Mouse (Mus musculus) adrenal gland, postnatal 36 days (tissue): Measurements from ENCODE around the gene Kdm6b. TPM values are rescaled to one million over a fixed set of nuclear protein-coding genes. Genes with fewer than 3 reads are reported as not detected.

ENCODE experiments used
- DNase-seq, 2 experiments: peaks; one replicate each; pipeline ENCODE4 v3.0.0; 2021; ENCODE audit warnings: mixed read lengths in 1 of 2
- total RNA-seq, 2 experiments: library from RNA; stranded (reverse); gene quantifications; 2 replicates each; pipeline ENCODE4 v1.2.3; 2021

The Kdm6b gene
- total RNA-seq, 2 experiments from 2014 or later, result 31.8 to 48.0 TPM

DNA sequence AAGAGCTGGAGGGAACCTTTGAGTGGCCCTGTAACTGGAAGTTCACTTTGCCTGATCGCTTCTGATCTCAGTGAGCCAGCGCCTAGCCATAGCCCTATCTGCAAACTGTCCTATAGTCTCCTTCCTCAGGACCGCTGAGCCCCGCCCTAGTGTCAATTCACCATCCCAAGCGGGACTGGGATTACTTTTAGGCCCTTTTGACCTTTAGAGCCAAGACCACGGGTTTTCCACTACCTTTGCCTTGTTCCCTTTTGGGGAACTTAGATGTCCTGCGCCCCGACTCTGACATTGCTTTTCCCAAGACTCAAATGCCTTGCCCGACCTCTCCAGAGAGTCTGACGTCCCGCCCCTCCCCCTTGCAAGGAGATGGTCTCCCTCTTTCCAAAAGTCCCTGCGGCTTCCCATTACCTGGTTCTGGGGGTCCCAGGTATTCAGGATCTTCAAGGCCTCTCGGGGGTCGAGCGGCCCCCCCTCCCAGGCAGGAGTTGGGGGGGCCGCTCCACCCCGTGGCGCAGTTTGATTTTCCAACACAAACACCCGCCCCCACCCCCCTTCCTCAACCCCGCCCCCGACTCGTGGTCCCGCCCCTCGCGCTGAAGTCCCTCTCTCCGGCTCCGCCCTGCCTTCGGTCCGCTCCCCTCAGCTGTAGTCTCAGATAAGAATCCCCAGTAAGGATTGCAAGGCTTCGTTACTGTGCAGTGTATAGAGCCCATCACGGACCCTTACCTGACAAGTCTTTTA is 6.5 kb upstream of the Kdm6b start:
- DNase-seq, result peak; percentile 70 to 81

DNA sequence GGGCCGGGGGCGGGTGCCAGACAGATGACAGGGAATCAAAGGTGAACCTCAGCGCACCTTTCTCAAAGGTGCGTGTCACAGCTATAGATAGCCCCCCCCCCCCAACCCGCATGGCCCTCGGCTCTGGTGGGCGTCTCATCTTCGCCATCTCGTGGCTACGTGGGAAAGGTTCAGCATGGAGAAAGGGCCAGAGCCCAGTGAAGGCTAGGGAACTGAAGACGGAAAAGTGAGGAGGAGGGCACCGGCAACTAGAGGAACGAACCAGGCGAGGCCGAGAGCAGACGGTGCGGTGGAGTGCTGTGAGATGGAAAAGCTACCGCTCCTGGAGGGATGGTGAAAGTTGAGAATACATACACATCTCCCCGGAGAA is 6.0 kb upstream of the Kdm6b start:
- no peak for DNase-seq

DNA sequence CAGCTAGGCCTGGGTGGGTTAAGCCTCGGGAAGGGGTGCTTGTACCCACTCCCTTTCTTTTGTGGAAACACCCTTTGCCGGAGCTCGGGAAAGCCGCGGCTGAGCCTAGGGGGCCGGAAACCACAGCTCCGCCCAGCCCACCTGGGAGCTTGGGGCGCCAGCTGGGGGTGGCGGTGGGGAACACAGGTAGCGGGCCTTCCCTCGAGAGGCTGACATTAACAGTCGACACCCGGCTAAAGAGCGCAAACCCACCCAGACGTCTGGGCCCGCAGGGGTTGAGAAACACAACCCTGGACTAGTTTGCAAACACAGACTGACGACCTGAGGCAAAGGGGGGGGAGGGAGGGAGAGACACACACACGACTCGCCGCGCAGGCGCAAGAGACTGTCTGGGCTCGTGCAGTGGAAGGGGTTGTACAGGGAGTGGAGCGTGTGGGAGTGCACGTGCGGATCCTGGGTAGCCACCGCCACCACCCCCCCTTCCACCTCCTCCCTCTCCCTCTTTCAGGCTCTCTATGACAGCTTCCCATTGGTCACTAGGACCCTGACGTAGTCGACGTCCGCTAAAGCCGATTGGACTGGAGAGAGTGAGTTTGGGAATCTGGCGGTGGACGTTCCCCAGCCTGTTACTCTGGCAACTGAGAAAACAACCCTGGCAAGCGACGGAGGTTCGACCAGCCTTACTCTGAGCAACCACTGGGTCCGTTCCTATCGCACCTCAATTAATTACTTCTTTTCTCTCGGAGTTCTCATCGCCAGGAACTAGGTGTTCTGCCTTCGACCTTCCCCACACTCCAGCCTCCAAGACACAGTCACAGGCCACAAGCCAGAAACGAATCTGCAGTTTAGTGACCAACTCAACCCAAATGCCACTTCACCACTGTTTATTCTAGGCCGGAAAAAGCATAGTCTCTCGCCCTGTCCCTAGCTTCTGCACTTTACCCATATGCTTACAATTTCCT is 5.3 kb upstream of the Kdm6b start:
- peak; percentile 95 for DNase-seq

DNA sequence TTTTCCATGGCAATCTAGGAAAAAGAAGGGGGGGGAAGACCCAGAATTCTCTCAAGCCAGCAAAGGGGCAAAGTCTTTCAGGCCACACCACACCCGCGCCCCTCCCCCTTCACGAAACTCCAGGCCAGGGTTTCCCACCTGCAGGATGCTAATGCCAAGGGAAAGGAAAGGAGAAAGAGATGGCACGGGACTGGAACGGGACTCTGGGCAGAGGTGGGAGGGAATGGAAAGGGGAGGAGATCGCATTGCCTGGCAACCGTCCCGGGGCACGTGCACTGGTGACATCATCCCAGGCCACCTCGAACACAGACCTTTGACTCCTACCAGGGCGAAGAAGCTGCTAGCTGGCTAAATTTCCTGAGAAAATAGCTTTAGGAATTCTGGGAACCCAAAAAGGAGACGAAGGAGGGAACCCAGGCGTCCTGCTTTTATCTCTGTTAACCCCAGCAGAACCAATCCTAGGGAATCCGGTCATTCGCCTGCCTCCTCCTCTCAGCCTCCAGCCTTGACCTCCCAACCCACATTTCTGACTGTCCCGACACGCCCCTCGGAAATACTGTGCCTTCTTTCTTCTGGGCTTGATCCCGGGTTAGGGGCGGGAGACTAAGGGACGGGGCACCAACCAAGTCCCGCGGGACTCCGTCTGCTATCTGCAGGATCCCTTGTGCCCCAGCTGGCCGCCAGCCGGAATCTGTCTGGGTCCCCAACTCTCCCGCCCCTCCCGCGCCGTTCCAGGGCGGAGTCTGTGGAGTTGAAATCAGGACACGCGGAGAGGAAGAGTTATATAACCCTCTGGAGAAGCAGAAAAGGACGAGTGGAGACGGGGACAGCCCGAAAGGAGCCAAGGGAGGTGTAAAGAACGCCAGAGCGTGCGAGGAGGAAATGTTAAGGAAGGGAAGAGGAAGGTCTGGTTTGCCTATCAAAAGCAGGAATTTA is 4.2 kb upstream of the Kdm6b start:
- DNase-seq, result peak; percentile 97

DNA sequence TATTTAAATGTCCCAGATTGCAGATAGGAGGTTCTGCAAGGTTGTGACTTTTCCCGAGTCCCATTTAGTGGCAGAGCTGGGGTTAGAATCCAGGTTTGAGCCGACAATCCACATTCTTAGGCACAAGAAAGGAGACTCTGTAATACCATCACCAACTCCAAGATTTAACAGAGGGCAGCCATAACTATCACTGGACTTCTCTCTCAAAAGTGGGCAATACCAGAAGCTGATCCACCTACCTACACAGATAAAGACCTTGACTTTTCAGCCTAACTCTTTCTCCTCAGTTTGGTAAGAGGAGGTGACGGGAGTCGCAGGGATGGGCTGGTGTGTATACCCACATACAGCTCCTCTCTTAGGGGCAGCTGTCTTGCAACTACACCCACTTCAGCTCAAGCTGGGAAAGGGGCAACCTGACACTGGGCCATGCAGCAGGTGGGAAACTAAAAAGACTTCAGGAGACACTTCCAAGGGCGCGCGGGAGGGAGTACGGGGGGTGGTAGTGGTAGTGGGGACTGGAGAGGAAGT is 3.5 kb upstream of the Kdm6b start:
- DNase-seq, result no peak

DNA sequence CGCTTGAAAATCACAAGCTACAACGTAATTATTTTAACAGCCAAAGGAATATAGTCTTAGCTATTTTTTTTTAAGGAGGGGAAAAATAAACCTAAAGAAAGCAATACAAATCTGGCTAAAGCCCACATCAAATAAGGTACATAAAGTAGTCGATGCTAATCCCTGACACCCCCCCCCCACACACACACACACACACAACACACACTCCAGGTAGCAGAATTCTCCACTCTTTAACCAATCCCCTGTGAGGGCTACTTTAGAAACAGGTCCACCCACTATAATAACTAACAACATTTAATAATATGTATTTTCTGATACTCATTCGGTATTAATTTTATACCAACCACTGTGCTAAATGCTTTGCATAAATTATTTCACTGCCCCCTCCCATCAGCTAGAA is 3.0 kb upstream of the Kdm6b start:
- DNase-seq, result no peak

DNA sequence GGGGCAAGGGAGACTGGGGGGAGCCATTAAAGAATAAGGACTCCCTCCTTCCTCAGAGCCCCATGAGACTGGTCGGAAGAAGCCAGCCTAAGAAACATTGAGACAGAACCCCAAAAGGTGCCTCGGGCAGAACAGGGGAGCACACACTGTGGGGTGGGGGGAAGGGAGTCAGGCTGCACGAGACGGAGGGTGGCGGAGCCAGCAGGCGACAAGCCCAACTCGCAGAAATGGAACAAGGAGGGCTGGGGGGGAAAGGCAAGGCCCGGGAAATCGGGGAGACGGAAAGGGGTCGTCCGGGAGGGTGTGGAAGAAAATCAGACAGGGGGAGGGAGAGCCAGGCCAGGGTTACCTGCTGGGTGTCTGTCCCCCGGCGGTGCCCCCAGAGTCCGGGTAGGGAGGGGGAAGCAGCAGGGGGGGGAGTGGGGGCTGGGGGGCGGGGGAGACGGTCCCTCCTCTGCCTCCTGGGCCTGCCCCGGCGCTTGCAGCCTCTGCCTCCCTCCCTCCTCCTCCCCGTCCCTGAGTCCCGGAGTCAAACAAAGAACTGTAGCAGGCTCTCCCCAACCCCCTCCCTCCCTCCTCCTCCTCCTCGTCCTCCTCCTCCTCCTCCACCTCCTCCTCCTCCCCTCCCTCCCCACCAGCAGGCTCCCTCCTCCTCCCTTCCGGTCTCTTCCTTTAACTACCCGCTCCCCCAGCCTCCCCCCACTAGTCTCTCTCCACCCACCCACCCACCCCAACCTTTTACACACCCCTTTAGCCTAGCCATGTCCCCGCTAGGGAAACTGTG is 2.4 kb upstream of the Kdm6b start:
- peak; percentile 59 to 71 for DNase-seq

DNA sequence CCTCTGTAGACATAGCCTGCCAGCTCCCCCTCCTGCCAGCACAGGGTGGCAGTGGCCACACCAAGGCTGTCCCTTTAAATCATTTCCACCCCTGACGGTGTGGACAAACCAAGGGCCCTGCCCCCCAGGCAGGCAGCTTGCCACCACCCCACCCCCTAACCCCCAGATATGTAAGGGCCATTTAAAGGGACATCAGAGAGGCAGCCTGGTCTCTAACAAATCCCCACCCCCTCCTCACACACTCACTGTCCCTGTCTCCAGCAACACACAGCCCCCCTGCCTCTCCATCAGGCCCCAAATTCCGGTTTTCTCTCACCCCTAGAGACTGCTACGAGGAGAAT is 1.8 kb upstream of the Kdm6b start:
- peak; percentile 73 to 79 for DNase-seq

DNA sequence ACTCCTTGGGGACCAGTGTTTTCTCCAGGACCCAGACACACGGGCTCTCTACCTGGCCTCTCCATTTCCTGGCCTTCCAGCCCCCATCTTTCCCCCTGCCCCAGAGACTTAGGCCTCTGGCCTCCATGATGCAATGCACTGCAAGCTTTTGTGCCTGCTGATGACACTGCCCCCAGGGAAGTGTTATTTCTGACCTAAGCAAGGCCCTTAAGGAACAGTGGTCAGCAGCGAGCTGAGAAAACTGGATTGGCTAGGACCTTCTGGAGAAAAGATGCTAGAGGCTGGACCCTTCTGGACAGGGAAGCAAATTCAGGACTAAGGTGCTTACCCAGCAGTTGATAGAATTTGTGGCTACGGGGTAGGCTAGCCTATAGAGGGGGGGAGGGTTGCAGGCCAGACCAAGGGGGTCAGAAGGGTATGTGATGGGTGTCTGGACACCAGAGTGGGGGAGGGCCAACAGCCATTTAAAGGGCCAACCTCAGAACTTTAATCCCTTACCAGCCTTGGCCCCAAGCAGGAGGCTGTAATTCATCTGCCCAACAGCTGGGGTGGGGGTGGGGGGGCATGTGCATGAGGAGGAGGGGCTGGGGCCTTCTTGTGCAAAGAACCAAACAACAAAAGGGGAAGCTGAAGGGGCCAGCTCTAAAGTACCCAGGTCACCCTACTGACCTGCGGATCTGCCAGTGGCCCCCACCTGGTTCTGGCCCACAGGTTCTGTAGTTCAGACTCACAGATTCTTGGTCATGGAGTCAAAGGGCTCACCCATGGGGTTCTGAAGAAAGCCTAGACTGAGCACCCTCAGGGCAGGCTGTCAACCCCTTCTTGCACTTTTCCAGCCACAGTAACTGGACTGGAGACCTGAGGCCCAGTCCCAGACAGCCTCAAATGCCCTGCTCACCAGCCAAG is 1.2 kb upstream of the Kdm6b start:
- no peak for DNase-seq

DNA sequence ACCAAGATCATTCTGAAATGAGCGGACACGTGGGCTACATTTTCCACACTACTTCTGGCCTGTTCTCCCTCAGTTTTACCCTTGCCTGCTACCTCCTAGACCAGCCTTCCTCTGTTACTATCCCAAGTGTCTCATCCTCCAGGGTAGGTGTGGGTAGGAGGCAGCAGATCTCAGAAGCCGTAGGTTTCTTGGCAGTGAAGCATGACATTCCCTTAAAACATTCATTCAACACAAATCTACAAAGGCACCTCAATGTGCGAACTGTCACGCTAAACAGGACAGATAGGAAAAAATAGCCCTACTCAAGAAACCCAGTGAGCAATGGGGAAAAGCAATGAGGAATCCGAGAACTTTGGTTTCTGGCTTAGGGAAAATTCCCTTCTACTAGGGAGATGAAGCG is 927 bp downstream of the Kdm6b start:
- DNase-seq, result no peak

DNA sequence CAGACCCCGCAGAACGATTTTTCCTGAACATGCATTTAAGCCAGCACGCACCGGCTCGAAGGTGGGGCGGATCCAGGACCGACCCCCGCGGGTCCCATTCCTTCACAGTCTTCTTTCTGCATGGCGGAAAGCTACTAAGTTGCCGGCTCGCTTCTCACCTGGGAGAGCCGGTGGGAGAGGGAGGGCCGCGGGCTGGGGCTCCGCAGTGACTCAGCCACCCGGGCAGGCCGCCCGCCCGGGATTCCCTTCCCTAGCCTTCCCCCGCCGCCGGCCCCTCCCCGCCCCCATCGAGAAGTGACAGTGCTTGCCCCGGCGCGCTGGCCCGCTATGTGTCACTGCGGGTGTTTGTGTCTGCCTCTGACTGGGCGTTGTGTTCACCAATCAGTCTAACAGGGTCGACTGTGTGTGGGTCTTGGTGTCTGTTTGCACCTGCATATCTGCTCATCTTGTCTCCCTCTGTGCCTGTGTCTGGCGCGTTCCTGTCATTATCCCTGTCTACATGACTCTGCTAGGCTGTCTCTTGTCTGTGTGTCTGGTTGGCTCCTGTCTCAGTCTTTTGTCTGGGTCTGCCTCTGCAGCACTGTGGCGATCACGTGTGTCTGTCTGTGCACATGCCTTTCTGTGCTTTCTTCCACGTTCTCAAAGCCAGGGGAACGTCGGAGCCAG is 1.8 kb downstream of the Kdm6b start:
- peak; percentile 92 to 95 for DNase-seq

DNA sequence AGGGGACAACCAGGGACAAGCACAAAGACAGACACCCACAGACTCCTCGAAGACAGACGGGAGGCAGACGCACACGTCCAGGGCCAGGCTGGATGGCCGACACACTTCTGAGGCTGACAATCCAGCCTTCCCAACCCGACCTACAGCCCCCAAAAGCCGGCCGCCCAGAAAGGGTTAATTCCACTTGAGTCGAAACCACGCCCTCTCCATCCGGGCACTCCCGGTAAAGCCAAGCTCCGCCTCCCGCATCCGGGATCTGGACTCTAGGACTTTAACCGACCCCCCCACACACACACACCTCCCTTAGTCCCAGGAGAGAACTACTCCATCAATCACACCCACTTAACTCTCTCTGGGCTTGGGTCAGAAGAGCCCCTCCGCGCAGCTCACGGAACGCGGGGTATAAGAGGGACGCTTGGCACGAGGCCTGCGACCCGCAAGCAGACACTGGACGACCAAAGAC is 2.4 kb downstream of the Kdm6b start:
- DNase-seq, result peak; percentile 96 to 97

DNA sequence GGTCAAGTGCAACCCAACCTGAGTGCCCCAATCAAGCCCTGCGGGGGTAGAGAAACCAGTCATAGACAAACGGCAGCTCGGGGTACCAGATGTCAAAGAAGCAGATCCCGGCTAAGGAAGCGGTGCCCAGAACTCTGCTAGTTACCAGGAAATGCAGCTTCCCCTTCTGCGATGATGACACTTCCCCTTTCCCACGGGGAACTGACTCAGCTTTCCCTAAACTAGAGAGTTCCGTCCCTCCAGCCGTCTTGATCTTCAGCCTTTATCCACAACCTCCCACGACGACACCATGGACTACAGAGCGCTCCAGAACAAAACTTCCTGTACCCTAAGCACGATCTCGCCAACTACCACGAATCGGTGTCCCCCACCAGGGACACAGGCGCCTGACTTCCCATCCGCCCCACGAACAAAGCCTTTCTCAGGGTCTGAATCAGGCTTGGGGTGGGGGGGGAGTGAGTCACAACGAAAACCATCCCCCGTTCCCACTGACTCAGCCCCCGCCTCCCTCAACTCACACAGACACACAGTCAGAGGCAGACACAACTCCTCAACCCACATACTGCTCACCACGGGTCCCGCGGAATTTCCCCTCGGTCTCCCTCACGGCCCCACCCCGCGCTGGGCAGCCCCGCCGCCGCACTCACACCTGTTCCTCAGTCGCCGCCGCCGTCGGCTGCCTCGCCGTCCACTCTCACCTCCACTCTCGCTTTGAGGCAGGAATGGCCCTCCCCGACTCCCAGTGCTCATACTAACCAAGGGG is 3.0 kb downstream of the Kdm6b start:
- DNase-seq, result peak; percentile 78 to 81

DNA sequence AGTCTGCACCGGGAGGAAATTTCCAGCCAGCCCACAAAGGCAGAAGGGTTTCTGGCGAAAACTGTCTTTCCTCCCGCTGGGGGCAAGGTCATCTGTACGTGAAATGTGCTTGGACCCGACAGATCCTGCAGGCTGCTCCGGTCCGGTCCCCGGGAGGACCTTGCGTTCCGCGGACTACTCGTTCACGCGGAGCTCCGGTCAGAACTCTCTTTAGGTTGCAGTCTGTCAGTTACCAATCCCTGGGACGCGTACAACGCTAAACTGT is 3.5 kb downstream of the Kdm6b start:
- no peak for DNase-seq

DNA sequence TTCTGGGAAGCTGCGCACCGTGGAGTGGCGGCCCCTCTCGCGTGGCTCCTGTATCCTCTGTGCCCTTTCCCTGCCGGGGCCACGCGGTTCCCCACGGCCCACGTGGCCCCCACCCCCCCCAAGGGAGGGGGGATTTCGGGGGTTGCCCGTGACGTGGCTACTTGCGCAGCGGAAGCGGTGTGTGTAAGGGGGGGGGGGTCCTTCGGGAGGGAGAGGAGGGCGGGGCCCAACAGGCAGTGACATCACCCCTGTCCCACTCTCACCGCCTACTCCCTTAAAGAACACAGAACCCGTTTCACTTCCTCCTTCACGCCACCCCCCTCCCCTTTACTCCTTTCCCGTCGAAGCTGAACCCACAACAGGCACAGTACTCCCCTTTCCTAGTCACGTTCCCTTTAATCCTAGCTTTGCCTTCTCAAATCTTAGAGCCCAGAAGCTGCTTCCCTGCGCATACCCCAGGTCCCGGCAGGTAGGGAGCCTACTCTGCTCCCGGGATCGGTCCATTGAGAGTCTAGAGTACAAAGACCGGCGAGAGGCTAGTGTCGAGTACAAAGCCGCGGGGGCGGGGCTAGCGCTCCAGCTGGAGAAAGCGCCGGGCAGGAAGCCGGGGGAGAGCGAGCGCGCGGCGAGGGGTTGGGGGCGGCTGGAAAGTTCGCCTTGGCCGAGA is 4.0 kb downstream of the Kdm6b start:
- DNase-seq, result peak; percentile 89 to 93

DNA sequence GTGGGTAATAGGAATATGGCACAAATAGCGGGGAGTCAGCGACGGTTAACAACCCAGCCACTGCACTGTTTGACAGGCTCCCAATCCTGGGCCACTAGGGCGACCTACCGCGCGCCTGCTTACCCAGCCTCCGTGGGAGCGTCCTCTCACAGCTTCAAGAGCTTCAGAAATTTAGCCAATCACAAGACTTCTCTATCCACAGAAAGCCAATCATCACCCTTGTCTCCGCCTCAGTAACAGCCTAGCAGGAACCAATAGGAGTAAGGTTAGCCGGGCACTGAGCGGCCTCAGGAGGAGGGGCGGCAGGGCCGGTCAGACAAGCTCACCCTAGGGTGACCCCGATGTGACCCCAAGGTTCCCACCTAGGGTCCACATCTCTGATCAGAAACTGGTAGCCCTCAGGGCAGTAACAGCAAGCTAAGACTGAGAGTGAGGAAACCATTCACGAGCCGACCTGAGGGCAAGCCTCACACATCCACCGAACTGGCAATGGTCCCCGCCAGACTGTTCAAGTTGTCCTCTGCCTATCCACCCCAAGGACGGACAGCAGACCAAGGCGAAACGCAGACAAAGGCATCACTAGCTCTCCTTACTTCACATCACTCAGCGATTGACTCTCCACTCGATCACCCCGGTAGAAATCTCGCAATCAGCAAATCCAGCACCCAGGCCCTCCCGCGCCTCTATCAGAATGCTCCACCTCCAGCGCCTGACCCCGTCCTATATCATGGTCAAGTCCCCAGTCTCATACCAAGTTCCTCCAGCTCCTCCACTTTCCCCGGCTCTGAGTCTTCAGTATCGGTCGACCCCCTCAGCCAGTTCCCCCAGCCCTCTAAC is 4.7 kb downstream of the Kdm6b start:
- peak; percentile 84 to 86 for DNase-seq

DNA sequence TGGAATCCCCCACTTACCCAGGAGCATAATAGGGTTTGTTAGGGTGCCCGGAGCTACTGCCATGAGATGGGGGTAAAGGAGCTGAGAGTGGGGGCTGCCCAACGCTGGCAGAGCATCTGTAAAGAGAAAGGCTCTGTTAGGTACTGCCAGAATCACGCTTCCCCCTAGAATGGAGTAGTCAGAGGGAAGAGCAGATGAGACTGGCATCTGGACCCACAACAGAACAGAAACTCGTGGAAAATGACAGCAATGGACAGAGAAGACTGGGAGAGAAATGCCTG is 5.8 kb downstream of the Kdm6b start:
- DNase-seq, result no peak
